Mouse (Mus musculus): ENCODE measurements at regions not wholly inside any gene's neighbourhood (a gene's known extent, or its start where the extent isn't known, plus 50 kb on each side); places are given as distances from the start of the nearest gene placed in this dataset.

DNA sequence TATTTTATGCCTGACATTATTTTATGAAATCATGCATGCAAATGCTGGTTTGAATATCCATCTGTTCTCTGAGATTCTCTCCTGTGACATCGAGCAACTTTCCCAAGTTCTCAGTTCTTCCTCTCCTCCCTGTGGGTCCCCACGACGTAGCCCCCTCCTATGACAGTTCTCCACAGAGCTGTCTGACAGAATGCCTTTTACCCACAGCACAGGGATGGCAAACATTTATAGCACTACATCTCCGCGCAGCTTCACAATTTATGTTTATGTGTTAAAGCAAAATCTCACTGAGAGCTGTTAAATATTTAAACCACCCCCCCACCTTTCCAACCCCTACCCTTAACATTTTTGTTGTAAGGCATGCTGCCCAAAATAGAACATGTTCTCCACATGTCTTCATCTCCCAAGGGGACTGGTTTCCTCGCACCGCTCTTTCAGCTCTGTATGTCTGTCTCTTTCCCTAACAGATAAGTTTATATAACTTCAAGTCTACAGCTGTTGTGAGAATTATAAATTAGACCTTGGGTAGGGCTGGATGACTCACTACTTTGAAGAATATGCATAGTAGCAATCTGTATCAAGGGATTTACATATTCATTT, 63.5 kb upstream of the Ndst3 start:
- no peak overlapping the region for H3K4me3 ChIP-seq
- 83% methylated on average over 7 of the region's 7 CpGs for WGBS
- H3K9me3 ChIP-seq = no peaks in the 10 kb centered on the region
- no peak for ATAC-seq (ENCODE audit: low FRiP score, low read depth)
- no peak overlapping the region for H3K4me2 ChIP-seq
- H3K27me3 ChIP-seq = no peaks in the 10 kb centered on the region
- no peaks in the 10 kb centered on the region for H3K4me1 ChIP-seq (replicated peaks)
- H3K27ac ChIP-seq (replicated peaks) = no peak overlapping the region
- H3K36me3 ChIP-seq = no peaks in the 10 kb centered on the region
- no peak overlapping the region for H3K9ac ChIP-seq

DNA sequence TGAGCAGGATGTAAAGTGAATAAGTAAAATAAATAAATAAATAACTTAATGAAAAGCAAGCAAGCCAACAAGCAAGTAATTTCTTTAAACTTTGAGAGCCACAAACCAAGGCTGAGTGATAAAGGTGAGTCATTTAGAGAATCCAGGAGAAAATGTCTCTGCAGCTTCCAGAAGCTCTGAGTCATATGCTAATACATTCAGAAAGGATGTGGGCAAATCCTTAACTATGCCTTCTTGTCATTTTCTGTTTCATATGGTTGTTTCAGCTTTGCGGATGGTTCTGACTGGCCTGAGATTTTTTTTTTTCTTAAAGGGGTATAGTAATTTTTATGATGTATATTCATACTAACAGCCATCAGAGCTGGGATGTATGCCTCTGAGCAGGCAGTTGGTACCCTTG, 64.3 kb upstream of the Ndst3 start:
- H3K27ac ChIP-seq (replicated peaks) = no peak overlapping the region
- no peak overlapping the region for H3K4me2 ChIP-seq
- ATAC-seq (ENCODE audit: low FRiP score, low read depth) = no peak
- H3K9ac ChIP-seq = no peak overlapping the region
- H3K4me1 ChIP-seq (replicated peaks) = no peaks in the 10 kb centered on the region
- WGBS = 95% methylated on average over 1 of the region's 1 CpGs
- no peaks in the 10 kb centered on the region for H3K36me3 ChIP-seq
- H3K4me3 ChIP-seq = no peak overlapping the region
- no peaks in the 10 kb centered on the region for H3K9me3 ChIP-seq
- H3K27me3 ChIP-seq = no peaks in the 10 kb centered on the region

DNA sequence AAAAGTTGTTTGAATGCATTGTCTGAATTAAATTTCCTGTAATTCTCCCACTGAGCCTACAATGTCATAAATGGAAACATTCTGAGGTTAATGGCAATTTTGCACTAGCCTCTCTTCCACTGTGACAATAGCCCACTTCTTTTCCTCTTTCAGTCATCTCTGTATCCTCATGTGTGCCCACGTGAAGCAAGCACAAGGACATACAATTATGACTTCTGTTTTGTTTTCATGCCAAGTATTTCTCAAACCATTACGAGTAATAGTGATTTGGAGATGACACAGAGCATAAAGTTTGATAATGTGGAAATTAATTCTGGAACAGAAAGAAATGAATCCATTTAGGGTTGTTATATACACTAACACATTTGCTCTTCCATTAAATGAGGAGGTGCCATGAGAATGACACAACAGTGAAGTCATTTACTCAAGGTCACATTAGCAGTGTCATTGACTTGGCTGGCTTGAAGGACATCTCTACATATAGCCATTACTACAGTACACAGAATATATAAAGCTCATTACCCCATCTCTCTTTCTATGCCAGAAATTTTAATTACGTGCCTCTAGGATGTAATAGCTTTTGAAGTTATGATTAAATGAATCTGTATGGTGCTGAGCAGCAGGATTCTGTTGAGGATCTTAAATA, 75.4 kb upstream of the Ndst3 start:
- Histone ChIP-seq H3K9ac (no peak overlapping the region), H3K36me3 (no peaks in the 10 kb centered on the region), H3K4me2 (no peak overlapping the region), H3K27me3 (no peaks in the 10 kb centered on the region), H3K27ac (replicated peaks) (no peak overlapping the region), H3K4me1 (replicated peaks) (no peaks in the 10 kb centered on the region), H3K4me3 (no peak overlapping the region), H3K9me3 (no peaks in the 10 kb centered on the region)
- WGBS = 68% methylated on average over 3 of the region's 3 CpGs
- 0 out of 2 replicates have a peak, but pooled peaks have one; percentile 45 for ATAC-seq (ENCODE audit: low FRiP score, low read depth)

DNA sequence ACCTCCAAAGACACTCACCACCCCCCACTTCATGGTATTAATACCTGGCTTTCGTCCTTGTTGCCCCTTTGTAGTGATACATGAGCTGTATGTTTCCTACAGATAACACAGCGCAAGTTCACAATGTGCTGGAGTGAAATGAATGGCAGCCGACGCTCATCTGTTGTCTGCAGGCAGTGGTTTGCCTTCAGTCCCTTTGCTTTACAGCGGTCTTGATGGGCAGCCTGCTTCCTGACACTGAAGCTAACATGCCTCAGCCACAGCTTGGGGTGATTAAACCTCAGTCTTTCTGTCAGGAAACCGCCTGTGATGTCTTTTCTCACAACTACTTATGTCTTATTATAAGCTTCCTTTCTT, 75.9 kb upstream of the Ndst3 start:
- Histone ChIP-seq H3K27ac (replicated peaks) (no peak overlapping the region), H3K9me3 (no peaks in the 10 kb centered on the region), H3K9ac (no peak overlapping the region), H3K36me3 (no peaks in the 10 kb centered on the region), H3K4me1 (replicated peaks) (no peaks in the 10 kb centered on the region), H3K4me3 (no peak overlapping the region), H3K4me2 (no peak overlapping the region), H3K27me3 (no peaks in the 10 kb centered on the region)
- WGBS = 64% methylated on average over 6 of the region's 6 CpGs
- ATAC-seq (ENCODE audit: low FRiP score, low read depth) = no peak

DNA sequence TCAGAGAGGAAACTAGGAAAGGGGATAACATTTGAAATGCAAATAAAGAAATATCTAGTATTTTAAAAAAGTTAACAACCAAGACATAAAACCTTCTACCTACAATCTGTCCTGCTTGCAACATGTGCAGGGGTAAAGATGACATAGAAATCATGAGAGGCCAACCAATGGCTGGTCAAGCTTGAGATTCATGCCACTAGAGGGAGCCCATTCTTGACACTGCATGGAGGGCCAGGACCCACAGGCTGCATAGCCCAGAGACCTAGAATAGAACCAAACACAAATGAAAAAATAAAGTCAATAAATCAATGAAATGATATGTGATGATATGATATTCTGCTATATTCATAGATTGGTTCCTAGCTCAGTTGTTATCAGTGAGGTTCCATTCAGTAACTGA, 89.9 kb upstream of the Ndst3 start:
- Histone ChIP-seq H3K9me3 (no peaks in the 10 kb centered on the region), H3K4me3 (no peak overlapping the region), H3K27ac (replicated peaks) (no peak overlapping the region), H3K4me2 (no peak overlapping the region), H3K9ac (no peak overlapping the region), H3K36me3 (no peaks in the 10 kb centered on the region), H3K4me1 (replicated peaks) (no peaks in the 10 kb centered on the region), H3K27me3 (no peaks in the 10 kb centered on the region)
- ATAC-seq (ENCODE audit: low FRiP score, low read depth) = no peak

DNA sequence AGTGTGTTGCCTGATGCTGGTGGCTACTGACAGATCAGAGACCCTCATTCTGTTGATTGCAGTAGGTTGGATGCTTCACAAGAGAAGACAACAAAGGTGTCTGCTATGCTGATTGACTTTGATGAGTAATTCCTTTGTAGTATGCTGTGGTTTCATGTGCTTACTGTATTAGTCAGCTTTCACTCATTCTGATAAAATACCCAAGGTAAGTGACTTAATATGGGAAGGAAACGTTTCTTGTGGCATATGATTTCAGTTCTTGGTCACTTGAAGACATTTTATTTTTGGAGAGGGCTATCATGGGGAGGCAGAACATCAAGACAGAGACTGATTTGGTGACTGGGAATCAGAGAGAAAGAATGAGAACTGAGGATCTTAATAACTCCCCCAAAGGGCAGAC, 90.9 kb upstream of the Ndst3 start:
- no peak for ATAC-seq (ENCODE audit: low FRiP score, low read depth)
- Histone ChIP-seq H3K27ac (replicated peaks) (no peak overlapping the region), H3K4me3 (no peak overlapping the region), H3K27me3 (no peaks in the 10 kb centered on the region), H3K4me2 (no peak overlapping the region), H3K4me1 (replicated peaks) (no peaks in the 10 kb centered on the region), H3K9me3 (no peaks in the 10 kb centered on the region), H3K9ac (no peak overlapping the region), H3K36me3 (no peaks in the 10 kb centered on the region)
- 78% methylated on average over 1 of the region's 1 CpGs for WGBS

DNA sequence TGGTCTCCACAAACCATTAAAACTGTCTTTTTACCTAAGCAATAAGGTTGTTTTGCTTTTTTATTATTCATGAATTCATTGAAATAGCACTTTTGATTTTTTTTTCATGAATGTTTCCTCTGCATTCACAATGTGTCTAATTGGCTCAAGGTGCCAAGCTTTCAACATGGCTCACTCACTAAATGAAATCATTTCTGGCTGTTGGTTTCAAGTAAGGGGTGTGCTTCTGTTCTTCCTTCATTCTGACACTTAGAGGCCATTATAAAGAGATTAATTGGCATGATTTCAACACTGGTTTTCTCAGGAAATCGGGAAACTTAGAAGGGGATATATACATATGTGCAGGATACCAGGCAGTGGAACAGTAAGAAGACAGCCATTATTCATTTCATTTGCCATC, 93.5 kb upstream of the Ndst3 start:
- H3K4me1 ChIP-seq (replicated peaks) = no peaks in the 10 kb centered on the region
- ATAC-seq (ENCODE audit: low FRiP score, low read depth) = no peak
- no peak overlapping the region for H3K4me3 ChIP-seq
- H3K27me3 ChIP-seq = no peaks in the 10 kb centered on the region
- no peak overlapping the region for H3K9ac ChIP-seq
- H3K27ac ChIP-seq (replicated peaks) = no peak overlapping the region
- WGBS = 78% methylated on average over 1 of the region's 1 CpGs
- H3K4me2 ChIP-seq = no peak overlapping the region
- H3K36me3 ChIP-seq = no peaks in the 10 kb centered on the region
- no peaks in the 10 kb centered on the region for H3K9me3 ChIP-seq

DNA sequence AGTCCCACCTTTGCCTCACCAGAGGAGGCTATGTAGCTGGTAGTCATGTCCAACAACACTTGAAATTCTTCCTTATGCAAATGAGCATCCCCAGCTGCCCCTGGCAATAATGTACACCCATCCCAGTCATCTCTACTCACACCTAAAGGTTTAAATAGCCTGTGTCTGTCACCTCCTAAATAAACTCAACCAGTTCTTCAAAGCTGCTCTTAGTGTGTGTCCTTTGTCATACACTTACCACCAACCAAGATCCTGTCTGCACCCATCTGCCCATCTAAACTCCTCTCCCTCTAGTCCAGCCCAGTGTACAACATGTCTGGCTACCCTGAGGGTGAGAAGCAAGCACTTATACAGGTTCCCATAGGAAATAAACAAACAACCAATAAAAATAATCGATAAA, 103.4 kb upstream of the Ndst3 start:
- H3K4me3 ChIP-seq = no peak overlapping the region
- H3K9ac ChIP-seq = no peak overlapping the region
- H3K27me3 ChIP-seq = no peaks in the 10 kb centered on the region
- no peak overlapping the region for H3K27ac ChIP-seq (replicated peaks)
- no peaks in the 10 kb centered on the region for H3K4me1 ChIP-seq (replicated peaks)
- H3K9me3 ChIP-seq = no peaks in the 10 kb centered on the region
- H3K36me3 ChIP-seq = no peaks in the 10 kb centered on the region
- WGBS = 95% methylated on average over 1 of the region's 1 CpGs
- H3K4me2 ChIP-seq = no peak overlapping the region
- ATAC-seq (ENCODE audit: low FRiP score, low read depth) = no peak

DNA sequence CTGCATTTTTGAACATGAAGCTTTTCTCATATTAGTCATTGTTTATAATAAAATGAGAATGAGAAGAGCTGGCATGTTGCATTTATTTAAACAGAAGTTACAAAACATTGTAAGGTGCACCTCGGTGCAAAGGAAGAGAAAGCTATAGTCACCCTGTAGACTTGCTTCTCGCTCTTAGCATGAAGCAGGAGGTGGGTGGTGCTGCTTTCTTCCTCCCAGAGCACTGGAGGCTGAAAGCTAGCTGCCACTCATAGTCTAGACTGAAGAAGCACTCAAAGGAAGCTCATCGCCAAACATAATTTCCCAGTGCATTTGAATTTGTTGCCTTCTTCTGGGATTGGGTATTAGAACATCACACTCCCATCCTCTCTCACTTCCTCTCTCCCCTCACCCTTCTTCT, 114.7 kb upstream of the Ndst3 start:
- no peak overlapping the region for H3K27ac ChIP-seq (replicated peaks)
- H3K27me3 ChIP-seq = no peaks in the 10 kb centered on the region
- no peak overlapping the region for H3K9ac ChIP-seq
- ATAC-seq (ENCODE audit: low FRiP score, low read depth) = no peak
- no peak overlapping the region for H3K4me2 ChIP-seq
- no peaks in the 10 kb centered on the region for H3K4me1 ChIP-seq (replicated peaks)
- WGBS = 90% methylated on average over 3 of the region's 3 CpGs
- no peak overlapping the region for H3K4me3 ChIP-seq
- no peaks in the 10 kb centered on the region for H3K9me3 ChIP-seq
- no peaks in the 10 kb centered on the region for H3K36me3 ChIP-seq

DNA sequence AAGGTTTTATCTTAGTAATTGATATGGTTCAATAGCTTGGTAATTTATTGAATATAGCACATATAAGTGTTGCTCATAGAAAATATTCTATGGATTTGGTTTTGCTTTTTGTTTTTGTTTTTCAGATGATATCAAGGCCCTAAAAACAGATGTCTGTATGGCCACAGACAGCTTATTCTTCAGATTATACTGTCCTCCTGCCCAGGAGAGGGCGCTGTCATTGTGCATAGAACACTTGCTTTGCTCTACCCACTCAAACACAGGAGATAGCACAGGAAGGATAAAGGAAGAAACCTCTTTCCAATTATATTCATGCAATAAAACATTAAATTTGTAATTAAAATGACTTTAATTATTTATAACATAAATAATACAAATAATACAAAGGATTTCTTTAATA, 115.4 kb upstream of the Ndst3 start:
- no peak overlapping the region for H3K27ac ChIP-seq (replicated peaks)
- no peaks in the 10 kb centered on the region for H3K36me3 ChIP-seq
- ATAC-seq (ENCODE audit: low FRiP score, low read depth) = no peak
- no peaks in the 10 kb centered on the region for H3K27me3 ChIP-seq
- no peak overlapping the region for H3K4me2 ChIP-seq
- 91% methylated on average over 1 of the region's 1 CpGs for WGBS
- H3K9me3 ChIP-seq = no peaks in the 10 kb centered on the region
- no peak overlapping the region for H3K9ac ChIP-seq
- no peaks in the 10 kb centered on the region for H3K4me1 ChIP-seq (replicated peaks)
- no peak overlapping the region for H3K4me3 ChIP-seq

DNA sequence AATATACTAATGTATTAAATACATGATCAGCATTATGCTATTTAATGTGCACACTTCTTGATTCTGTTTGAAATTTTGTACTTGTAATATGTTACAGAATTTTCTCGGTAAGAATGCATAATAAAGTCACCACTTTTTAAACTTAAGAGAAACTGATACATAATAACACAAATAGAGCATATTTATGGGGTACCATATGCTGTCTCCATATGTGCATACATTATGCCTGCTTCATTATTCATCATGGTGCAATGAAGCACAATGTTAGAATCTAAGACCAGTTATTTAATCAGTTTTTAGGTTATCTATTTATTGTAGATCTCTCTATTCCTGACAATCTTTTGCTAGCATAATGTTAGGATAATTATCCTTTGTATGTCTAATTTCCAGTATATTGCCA, 115.9 kb upstream of the Ndst3 start:
- Histone ChIP-seq H3K4me1 (replicated peaks) (no peaks in the 10 kb centered on the region), H3K27ac (replicated peaks) (no peak overlapping the region), H3K4me2 (no peak overlapping the region), H3K9me3 (no peaks in the 10 kb centered on the region), H3K4me3 (no peak overlapping the region), H3K27me3 (no peaks in the 10 kb centered on the region), H3K36me3 (no peaks in the 10 kb centered on the region), H3K9ac (no peak overlapping the region)
- no peak for ATAC-seq (ENCODE audit: low FRiP score, low read depth)
- WGBS = 86% methylated on average over 1 of the region's 1 CpGs

DNA sequence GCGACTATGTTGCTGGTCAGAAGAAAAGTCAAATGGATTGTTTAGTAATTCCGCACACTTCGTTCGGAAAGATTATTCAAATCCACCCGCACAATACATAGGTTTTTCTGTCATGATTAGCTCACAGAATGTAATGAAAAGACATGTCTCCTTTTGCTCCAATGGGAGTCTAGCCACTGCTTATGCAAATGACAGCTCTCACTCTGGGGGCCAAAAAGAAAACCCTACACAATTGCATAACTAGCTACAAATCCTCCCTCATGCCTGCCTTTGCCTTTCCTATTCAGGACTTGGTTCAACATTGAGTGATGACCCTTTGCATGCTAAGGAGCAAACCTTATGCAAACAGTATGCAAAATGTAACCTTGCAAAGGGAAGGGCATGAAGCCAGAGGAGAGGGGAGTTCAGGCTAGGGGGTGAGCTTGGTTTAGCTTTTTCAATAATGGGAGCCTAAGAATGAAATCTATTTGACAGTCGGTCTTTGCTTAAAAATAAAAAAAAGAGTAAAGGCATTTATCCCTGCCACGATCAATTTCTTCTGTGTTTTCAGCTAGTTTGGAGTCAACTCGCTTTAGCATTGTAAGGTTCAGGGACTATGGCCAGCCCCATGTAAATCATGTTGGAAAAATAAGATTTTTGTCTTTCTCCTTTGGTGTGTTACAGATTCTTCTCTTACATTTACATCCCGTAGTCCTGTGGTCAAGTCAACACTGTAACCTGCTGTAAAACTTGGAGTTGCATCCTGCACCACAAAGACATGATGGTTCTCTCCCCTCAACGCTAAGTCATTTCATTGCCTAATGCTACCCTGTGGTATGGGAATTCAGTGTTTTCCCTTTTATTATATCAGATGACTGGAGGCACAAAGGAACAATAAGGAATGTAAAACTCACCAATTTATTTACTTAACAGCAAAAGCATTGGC, 119.6 kb upstream of the Ndst3 start:
- peak; percentile 51; the same call in 1 of the 2 replicates for ATAC-seq (ENCODE audit: low FRiP score, low read depth)
- 43% methylated on average over 10 of the region's 10 CpGs for WGBS
- no peaks in the 10 kb centered on the region for H3K4me1 ChIP-seq (replicated peaks)
- no peak overlapping the region for H3K9ac ChIP-seq
- no peaks in the 10 kb centered on the region for H3K36me3 ChIP-seq
- H3K27ac ChIP-seq (replicated peaks) = 0 out of 2 replicates have a peak overlapping the region, but pooled peaks have one; percentile 38
- H3K9me3 ChIP-seq = no peaks in the 10 kb centered on the region
- H3K4me3 ChIP-seq = no peak overlapping the region
- no peak overlapping the region for H3K4me2 ChIP-seq
- H3K27me3 ChIP-seq = no peaks in the 10 kb centered on the region
